In the genomic region with DNA sequence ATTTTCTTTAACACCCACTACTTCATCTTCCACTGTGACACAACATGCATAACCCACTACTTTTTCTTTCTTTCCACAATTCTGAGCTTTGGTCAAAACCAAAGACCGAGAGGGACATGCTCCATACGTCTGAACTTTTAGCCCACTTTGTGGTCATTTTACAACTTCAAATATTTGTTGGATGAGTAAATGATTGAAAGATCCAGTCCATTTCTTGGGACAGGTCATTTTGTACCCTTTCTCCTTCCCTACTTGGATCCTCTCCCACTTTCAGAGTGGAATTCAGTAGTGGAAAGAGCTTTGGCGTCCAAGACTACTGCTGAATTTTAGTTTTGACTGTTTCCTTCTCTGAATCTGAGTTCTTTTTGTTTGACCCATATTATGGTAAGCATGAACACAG, we compare ENCODE assay signal across 25 mouse cellular contexts. TPM values are rescaled to one million over a fixed set of nuclear protein-coding genes. Genes with fewer than 3 reads are reported as not detected.
"Had no signal": no experiment of that assay in that cellular context is flagged by ENCODE, and none has a peak within 500 bp of the region (broad histone marks: within the 10 kb centered on the region; RNA-seq: fewer than 3 reads in every experiment).

No protein-coding gene starts in this region.

- ATAC-seq: hindbrain, embryonic 16.5 days; inflammation-experienced regulatory T-cells, adult 6 months; intestine, postnatal 0 days; midbrain, embryonic 16.5 days had no signal

- H3K4me2 ChIP-seq: limb, embryonic 13.5 days; lung, embryonic 15.5 days; midbrain, embryonic 11.5 days; neural tube, embryonic 13.5 days; stomach, embryonic 15.5 days had no signal

- H3K27ac ChIP-seq: layer of hippocampus, adult 2 months; limb, embryonic 13.5 days; liver, embryonic 14.5 days; lung, embryonic 15.5 days; macrophage; neural tube, embryonic 13.5 days; stomach, embryonic 15.5 days had no signal

- H3K27me3 ChIP-seq: limb, embryonic 13.5 days; lung, embryonic 15.5 days; megakaryocyte, embryonic 14.5 days; neural tube, embryonic 13.5 days; stomach, embryonic 15.5 days had no signal

- H3K9ac ChIP-seq: limb, embryonic 13.5 days; liver, embryonic 14.5 days; lung, embryonic 15.5 days; neural tube, embryonic 13.5 days; stomach, embryonic 15.5 days had no signal

- H3K9me3 ChIP-seq: limb, embryonic 13.5 days; lung, embryonic 15.5 days; megakaryocyte, embryonic 14.5 days; neural tube, embryonic 13.5 days; stomach, embryonic 15.5 days had no signal

- H3K4me1 ChIP-seq: limb, embryonic 13.5 days; lung, embryonic 15.5 days; megakaryocyte, embryonic 14.5 days; neural tube, embryonic 13.5 days; stomach, embryonic 15.5 days had no signal

- H3K4me3 ChIP-seq: layer of hippocampus, adult 2 months; limb, embryonic 13.5 days; lung, embryonic 15.5 days; megakaryocyte, embryonic 14.5 days; neural tube, embryonic 13.5 days; stomach, embryonic 15.5 days had no signal

- H3K36me3 ChIP-seq: limb, embryonic 13.5 days; lung, embryonic 15.5 days; neural tube, embryonic 13.5 days; stomach, embryonic 15.5 days had no signal

- DNase-seq: left cerebral cortex, postnatal 4 days; lung, postnatal 14 days; retina, postnatal 1 day; right cerebral cortex, postnatal 4 days; spleen, adult 18-20 months; thymus, adult 2 months; thymus, postnatal 25 days had no signal

RNA-seq across cellular contexts. Expression of gene Cyp4a14, which starts 1.5 kb away (rescaled TPM):
- total RNA-seq: layer of hippocampus, adult 2 months; layer of hippocampus, postnatal 14 days; left cerebral cortex, adult 18-20 months; left cerebral cortex, postnatal 10 days; left cerebral cortex, postnatal 4 days had no signal
- polyA plus RNA-seq: hindbrain, embryonic 16.5 days; inflammation-experienced regulatory T-cells, adult 6 months; limb, embryonic 13.5 days; liver, embryonic 14.5 days; lung, embryonic 15.5 days; macrophage; midbrain, embryonic 11.5 days; midbrain, embryonic 16.5 days; neural tube, embryonic 13.5 days; stomach, embryonic 15.5 days; urinary bladder, adult 2 months had no signal

RNA-seq across cellular contexts. Expression of gene Cyp4a10, which starts 20.6 kb away (rescaled TPM):
- total RNA-seq: layer of hippocampus, adult 2 months; layer of hippocampus, postnatal 14 days; left cerebral cortex, adult 18-20 months; left cerebral cortex, postnatal 10 days; left cerebral cortex, postnatal 4 days had no signal
- polyA plus RNA-seq: hindbrain, embryonic 16.5 days; inflammation-experienced regulatory T-cells, adult 6 months; limb, embryonic 13.5 days; liver, embryonic 14.5 days; lung, embryonic 15.5 days; macrophage; midbrain, embryonic 11.5 days; midbrain, embryonic 16.5 days; neural tube, embryonic 13.5 days; testis, adult 2 months; urinary bladder, adult 2 months had no signal

RNA-seq across cellular contexts. Expression of gene Cyp4a30b, which starts 45.1 kb away (rescaled TPM):
- total RNA-seq: layer of hippocampus, adult 2 months; layer of hippocampus, postnatal 14 days; left cerebral cortex, adult 18-20 months; left cerebral cortex, postnatal 10 days; left cerebral cortex, postnatal 4 days had no signal
- polyA plus RNA-seq: hindbrain, embryonic 16.5 days; inflammation-experienced regulatory T-cells, adult 6 months; intestine, postnatal 0 days; limb, embryonic 13.5 days; liver, embryonic 14.5 days; lung, embryonic 15.5 days; macrophage; midbrain, embryonic 11.5 days; midbrain, embryonic 16.5 days; neural tube, embryonic 13.5 days; stomach, embryonic 15.5 days; testis, adult 2 months; thymus, adult 2 months; urinary bladder, adult 2 months had no signal
